24 mouse cellular contexts compared by ENCODE assay signal in the genomic region with DNA sequence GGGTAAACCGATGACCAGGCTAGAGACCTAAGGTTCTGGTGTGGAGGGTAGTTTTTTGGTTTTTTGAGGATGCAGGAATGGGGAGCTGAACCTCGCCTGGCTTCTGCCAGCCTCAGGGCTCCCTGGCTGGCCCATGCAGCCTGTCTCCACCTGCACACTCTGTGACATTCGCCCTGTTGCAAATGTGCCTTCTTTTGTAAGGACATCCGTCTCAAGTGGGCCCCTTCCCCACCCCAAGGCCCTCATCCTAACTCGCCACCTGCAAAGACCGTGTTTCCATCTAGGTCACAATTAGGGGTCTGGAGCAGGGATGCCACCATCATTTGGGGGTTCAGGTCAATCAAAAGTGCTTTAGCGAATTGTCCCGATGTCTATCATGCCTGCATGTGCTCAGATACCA. TPM values are rescaled to one million over a fixed set of nuclear protein-coding genes. Genes with fewer than 3 reads are reported as not detected.
A peak's percentile ranks its signal among the peaks of the same experiment; 100 is the strongest.
DNase-seq lines count a peak whose midpoint lies in the region; ATAC-seq and TF ChIP-seq lines count a peak whose summit lies in the region.
"Had no signal": no experiment of that assay in that cellular context is flagged by ENCODE, and none has a peak within 500 bp of the region (broad histone marks: within the 10 kb centered on the region; RNA-seq: fewer than 3 reads in every experiment).

No protein-coding gene starts in this region.

- intact Hi-C loops in heart, postnatal 36 days (cut with DNase I): loop anchor here (5.0 kb wide), 1 partner anchor 403 kb away; no protein-coding TSS in a partner anchor

- DNase-seq in heart, postnatal 36 days: no peak
- DNase-seq in limb, embryonic 10.5 days (ENCODE audit: low spot score): no peak
- peak; percentile 27 for DNase-seq in thymus, postnatal 0 days (ENCODE audit: low spot score)
- DNase-seq in adipocyte (ENCODE audit: low spot score): no peak
- DNase-seq in lung, postnatal 36 days: no peak
- DNase-seq: cerebellum, adult 8-10 months; cerebellum, postnatal 36 days; embryo, embryonic 11 days; gastrocnemius, postnatal 10 days; heart, postnatal 14 days; kidney, adult 18-20 months; lung, embryonic 14.5 days; midbrain, embryonic 14.5 days; right cerebral cortex, postnatal 25 days had no signal

- H3K27ac ChIP-seq in heart, embryonic 15.5 days: no peak overlapping the region
- H3K27ac ChIP-seq in bone marrow, adult 2 months (ENCODE audit: control insufficient read depth, insufficient read depth, low read depth, low read length, poor library complexity): 0 out of 2 replicates have a peak overlapping the region, but pooled peaks have one; percentile 28
- peak overlapping the region; percentile 59 for H3K27ac ChIP-seq in limb, embryonic 10.5 days
- H3K27ac ChIP-seq: left cerebral cortex, adult 2 months had no signal

- no peaks in the 10 kb centered on the region for H3K36me3 ChIP-seq in heart, embryonic 15.5 days
- no peaks in the 10 kb centered on the region for H3K36me3 ChIP-seq in limb, embryonic 10.5 days
- H3K36me3 ChIP-seq: hindbrain, embryonic 13.5 days had no signal

- peak overlapping the region; percentile 14; the same call in 1 of the 2 replicates for H3K4me3 ChIP-seq in heart, embryonic 15.5 days
- peak overlapping the region; percentile 27 for H3K4me3 ChIP-seq in bone marrow, adult 2 months (replicated peaks; ENCODE audit: control insufficient read depth, low read depth, low read length)
- no peak overlapping the region for H3K4me3 ChIP-seq in limb, embryonic 10.5 days
- H3K4me3 ChIP-seq: forebrain, embryonic 10.5 days; hindbrain, embryonic 13.5 days; left cerebral cortex, adult 2 months had no signal

- H3K4me1 ChIP-seq in heart, embryonic 15.5 days (replicated peaks): peaks cover 15% of the 10 kb centered on the region
- H3K4me1 ChIP-seq in bone marrow, adult 2 months (ENCODE audit: control insufficient read depth, insufficient read depth, low read length): peaks cover 3% of the 10 kb centered on the region; the same call in 1 of the 2 replicates
- H3K4me1 ChIP-seq in limb, embryonic 10.5 days: peaks cover 15% of the 10 kb centered on the region

- 86% methylated on average over 8 of the region's 8 CpGs for WGBS in heart, embryonic 15.5 days
- WGBS in bone marrow, adult 2 months: 64% methylated on average over 8 of the region's 8 CpGs
- WGBS in limb, embryonic 10.5 days: 89% methylated on average over 8 of the region's 8 CpGs

- no peak for TF ChIP-seq POLR2A in bone marrow, adult 2 months (IDR thresholded peaks at IDR 0.05; ENCODE audit: borderline replicate concordance, control insufficient read depth, low read depth, low read length)

- ATAC-seq in heart, embryonic 15.5 days (replicated peaks; ENCODE audit: insufficient number of reproducible peaks, insufficient read depth, low FRiP score, low read depth): no peak
- ATAC-seq in granulocyte monocyte progenitor cell, adult 5-6 weeks (replicated peaks; ENCODE audit: poor library complexity, severe bottlenecking): no peak
- ATAC-seq: forebrain, embryonic 16.5 days had no signal

- no peak overlapping the region for H3K4me2 ChIP-seq in heart, embryonic 15.5 days
- H3K4me2 ChIP-seq: hindbrain, embryonic 13.5 days; liver, embryonic 11.5 days; lung, embryonic 14.5 days had no signal

- H3K9me3 ChIP-seq in heart, embryonic 15.5 days (replicated peaks): no peaks in the 10 kb centered on the region
- no peaks in the 10 kb centered on the region for H3K9me3 ChIP-seq in limb, embryonic 10.5 days (replicated peaks)
- H3K9me3 ChIP-seq: forebrain, embryonic 10.5 days; hindbrain, embryonic 13.5 days had no signal

- TF ChIP-seq CTCF in bone marrow, adult 2 months (IDR thresholded peaks at IDR 0.05; ENCODE audit: control insufficient read depth, insufficient read depth, low read length): no peak

- no peak overlapping the region; the same call in 1 of the 2 replicates for H3K9ac ChIP-seq in heart, embryonic 15.5 days
- H3K9ac ChIP-seq: hindbrain, embryonic 13.5 days; lung, embryonic 14.5 days had no signal

- H3K27me3 ChIP-seq in heart, embryonic 15.5 days: no peaks in the 10 kb centered on the region
- H3K27me3 ChIP-seq in limb, embryonic 10.5 days (ENCODE audit: low read depth, poor library complexity, severe bottlenecking): no peaks in the 10 kb centered on the region
- H3K27me3 ChIP-seq: hindbrain, embryonic 13.5 days had no signal

RNA-seq across cellular contexts. Expression of a gene that starts 58.2 kb away (rescaled TPM):
- polyA plus RNA-seq in heart, embryonic 15.5 days (2015; fragmentation: Nextera tagmentation; extraction: Ambion mirVana): 2.3 and 2.4 TPM in 2 replicates
- total RNA-seq in heart, postnatal 36 days (2021): 10 to 100 TPM; 36.8 to 68.6 TPM
- polyA plus RNA-seq in bone marrow, adult 2 months (2011; ENCODE audit: insufficient read depth, insufficient read length, low replicate concordance, missing spikeins): 0.68 TPM in 1 of 2 replicates, not detected in the other
- 0.10 and 0.26 TPM in 2 replicates for polyA plus RNA-seq in limb, embryonic 10.5 days (2016; fragmentation: Nextera tagmentation; extraction: Ambion mirVana)
- 3.0 and 4.0 TPM in 2 replicates for polyA plus RNA-seq in thymus, postnatal 0 days (2015; fragmentation: Nextera tagmentation; extraction: Ambion mirVana)
- not detected in 2 replicates for total RNA-seq in granulocyte monocyte progenitor cell, adult 5-6 weeks (2014; fragmentation: Nextera tagmentation)
- total RNA-seq in granulocyte monocyte progenitor cell, adult 5-6 weeks (2017): not detected in 2 replicates
- total RNA-seq: megakaryocyte-erythroid progenitor cell, adult 5-6 weeks had no signal
- polyA plus RNA-seq: forebrain, embryonic 16.5 days; midbrain, embryonic 14.5 days; neural tube, embryonic 11.5 days had no signal
